Mouse (Mus musculus) G1E (cell line): ENCODE data around the gene Smco2.

Source experiments
- CTCF ChIP-seq: IDR thresholded peaks from 2 replicates; pipeline ENCODE4 v1.5.1; 2012; ENCODE audit warnings: low read depth, low read length, inconsistent platforms, mixed read lengths
- POLR2AphosphoS5 ChIP-seq: IDR thresholded peaks from 2 replicates; pipeline ENCODE4 v1.6.1; 2012; ENCODE audit warnings: low read depth, low read length, inconsistent platforms; ENCODE audit not compliant: insufficient replicate concordance
- TAL1 ChIP-seq: conservative IDR thresholded peaks from 2 replicates; pipeline ENCODE4 v1.6.1; 2012; ENCODE audit warnings: low read depth, low read length, inconsistent platforms, mixed read lengths

- TF ChIP-seq TAL1 (no peak), CTCF (no peak), POLR2AphosphoS5 (no peak)
Observed at GRCm38 (mm10) chr6:146857386-146857785, 7.5 kb downstream of the Smco2 start.
